Mouse (Mus musculus) cortical plate, adult 2 months (tissue): ENCODE measurements around the gene Tpd52l1.

Source experiments
- CTCF ChIP-seq: fragments of 200-500 bp; IDR thresholded peaks from 2 replicates; pipeline ENCODE4 v1.5.1; 2011; ENCODE audit warnings: mild to moderate bottlenecking, control low read depth, low read length; ENCODE audit not compliant: insufficient read depth; ENCODE audit errors: extremely low read depth
- POLR2A ChIP-seq: fragments of 200-500 bp; IDR thresholded peaks from 2 replicates; pipeline ENCODE4 v1.6.1; 2011; ENCODE audit warnings: mild to moderate bottlenecking, low read length, control low read depth; ENCODE audit not compliant: insufficient read depth; ENCODE audit errors: extremely low read depth

DNA sequence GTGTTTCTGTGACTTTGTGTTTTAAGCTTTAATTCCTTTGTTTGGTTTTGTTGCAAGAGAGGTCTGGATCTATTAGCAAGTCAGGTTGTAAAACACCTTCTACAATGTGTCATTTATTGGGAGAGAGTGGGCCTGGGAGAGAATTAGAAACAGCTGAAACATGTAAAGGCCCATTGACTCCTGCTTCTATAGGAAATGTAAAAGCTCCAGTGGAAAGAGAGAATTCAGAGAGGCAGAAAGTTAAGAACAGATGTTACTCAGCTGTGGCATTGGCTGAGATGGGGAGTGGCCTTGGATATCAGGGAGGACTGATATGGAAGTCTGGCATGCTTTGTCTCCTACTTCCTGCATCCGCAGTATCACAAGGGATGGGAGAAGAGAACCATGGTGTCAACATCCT lies 145.5 kb downstream of the Tpd52l1 start:
- TF ChIP-seq CTCF, result no peak
- no peak for TF ChIP-seq POLR2A
